Mouse (Mus musculus) CH12.LX (cell line): ENCODE data around the gene Actr1a. TPM values are rescaled to one million over a fixed set of nuclear protein-coding genes. Genes with fewer than 3 reads are reported as not detected.

ENCODE experiments used
- DNase-seq: peaks from one replicate; pipeline ENCODE4 v3.0.0-alpha.2; 2013; ENCODE audit errors: extremely low read depth
- H3K27ac ChIP-seq: 2 replicates; pipeline ENCODE4 v1.5.1; 2012; ENCODE audit warnings: low read depth, mild to moderate bottlenecking, control low read depth, moderate library complexity; ENCODE audit not compliant: insufficient read depth
- H3K27me3 ChIP-seq: replicated peaks from 2 replicates; pipeline ENCODE3; 2012; ENCODE audit warnings: inconsistent platforms
- H3K36me3 ChIP-seq, 2 experiments: replicated peaks in 1 of 2; 2 replicates each; pipeline versions ENCODE3 to v1.6.1; 2012; ENCODE audit warnings: inconsistent platforms in 1 of 2, low read length in 1 of 2, mild to moderate bottlenecking in 1 of 2, mixed read lengths in 1 of 2, moderate library complexity in 1 of 2; ENCODE audit not compliant: control insufficient read depth in 1 of 2, insufficient read depth in 1 of 2
- H3K4me1 ChIP-seq, 2 experiments: 2 replicates each; pipeline ENCODE4 v1.6.1; 2012; ENCODE audit warnings: inconsistent platforms in 1 of 2, moderate library complexity in 1 of 2; ENCODE audit not compliant: insufficient read depth in 2 of 2, control insufficient read depth in 1 of 2
- H3K4me2 ChIP-seq: 2 replicates; pipeline ENCODE4 v1.6.1; 2012; ENCODE audit warnings: low read depth, mild to moderate bottlenecking, control low read depth; ENCODE audit not compliant: poor library complexity, insufficient read depth, severe bottlenecking
- H3K4me3 ChIP-seq, 3 experiments: fragments of 150-350 bp in 1 of 3; sonication (generic) in 1 of 3; replicated peaks in 1 of 3; 2 replicates each; pipeline versions ENCODE3 to v1.5.1; 2011 to 2012; ENCODE audit warnings: low read depth in 2 of 3, low read length in 2 of 3, mild to moderate bottlenecking in 2 of 3, moderate library complexity in 2 of 3, control low read depth in 1 of 3, improper control_type of control experiment in 1 of 3, inconsistent platforms in 1 of 3, mixed read lengths in 1 of 3; ENCODE audit not compliant: poor library complexity in 1 of 3
- H3K79me2 ChIP-seq: replicated peaks from 2 replicates; pipeline ENCODE4 v1.6.1; 2012; ENCODE audit warnings: mild to moderate bottlenecking, moderate library complexity; ENCODE audit not compliant: control insufficient read depth, poor library complexity, insufficient read depth, severe bottlenecking; ENCODE audit errors: extremely low read depth
- H3K9ac ChIP-seq: 2 replicates; pipeline ENCODE4 v1.6.1; 2012; ENCODE audit warnings: low read depth, mild to moderate bottlenecking, control low read depth, moderate library complexity; ENCODE audit not compliant: insufficient read depth
- H3K9me3 ChIP-seq: replicated peaks from 2 replicates; pipeline ENCODE3; 2012; ENCODE audit warnings: low read length, inconsistent platforms, mixed read lengths
- ELF1 ChIP-seq: IDR thresholded peaks from 2 replicates; pipeline ENCODE4 v1.6.1; 2014; ENCODE audit warnings: low read depth, mild to moderate bottlenecking, inconsistent platforms, low read length, improper control_type of control experiment
- EP300 ChIP-seq: IDR thresholded peaks from 2 replicates; pipeline ENCODE4 v1.6.1; 2011; ENCODE audit warnings: low read length, improper control_type of control experiment
- GABPA ChIP-seq: IDR thresholded peaks from 2 replicates; pipeline ENCODE4 v1.6.1; 2012; ENCODE audit warnings: low read depth, low read length, improper control_type of control experiment, inconsistent platforms; ENCODE audit not compliant: insufficient replicate concordance
- IRF4 ChIP-seq: IDR thresholded peaks from 2 replicates; pipeline ENCODE4 v1.6.1; 2014; ENCODE audit warnings: low read depth, mild to moderate bottlenecking, inconsistent platforms, low read length, improper control_type of control experiment
- JUN ChIP-seq: IDR thresholded peaks from 2 replicates; pipeline ENCODE4 v1.6.1; 2011; ENCODE audit warnings: low read depth, mild to moderate bottlenecking, low read length, improper control_type of control experiment, moderate library complexity; ENCODE audit not compliant: insufficient read depth
- KAT2A ChIP-seq: IDR thresholded peaks from 2 replicates; pipeline ENCODE4 v1.6.1; 2012; ENCODE audit warnings: low read length, improper control_type of control experiment, inconsistent platforms; ENCODE audit not compliant: insufficient replicate concordance
- MAFK ChIP-seq: IDR thresholded peaks from 2 replicates; pipeline ENCODE4 v1.6.1; 2011; ENCODE audit warnings: low read length, improper control_type of control experiment; ENCODE audit not compliant: insufficient replicate concordance
- MEF2A ChIP-seq: IDR thresholded peaks from 2 replicates; pipeline ENCODE4 v1.6.1; 2014; ENCODE audit warnings: low read depth, mild to moderate bottlenecking, inconsistent platforms, low read length, improper control_type of control experiment, borderline replicate concordance
- MXI1 ChIP-seq: IDR thresholded peaks from 2 replicates; pipeline ENCODE4 v1.6.1; 2011; ENCODE audit warnings: mild to moderate bottlenecking, low read depth, low read length, improper control_type of control experiment
- NELFE ChIP-seq: IDR thresholded peaks from 2 replicates; pipeline ENCODE4 v1.6.1; 2011; ENCODE audit warnings: low read depth, low read length, improper control_type of control experiment
- PAX5 ChIP-seq: IDR thresholded peaks from 2 replicates; pipeline ENCODE4 v1.6.1; 2012; ENCODE audit warnings: low read length, inconsistent platforms, mixed read lengths
- POLR2A ChIP-seq: IDR thresholded peaks from 2 replicates; pipeline ENCODE4 v1.6.1; 2011; ENCODE audit warnings: low read depth, mild to moderate bottlenecking, improper control_type of control experiment, low read length
- POLR2AphosphoS2 ChIP-seq: IDR thresholded peaks from 2 replicates; pipeline ENCODE4 v1.6.1; 2011; ENCODE audit warnings: low read depth, low read length, improper control_type of control experiment
- RCOR1 ChIP-seq: conservative IDR thresholded peaks from 2 replicates; pipeline ENCODE4 v1.6.1; 2012; ENCODE audit warnings: low read depth, mild to moderate bottlenecking, inconsistent platforms, low read length, improper control_type of control experiment
- TBP ChIP-seq: conservative IDR thresholded peaks from 2 replicates; pipeline ENCODE4 v1.6.1; 2011; ENCODE audit warnings: low read depth, low read length, improper control_type of control experiment
- TCF12 ChIP-seq: IDR thresholded peaks from 2 replicates; pipeline ENCODE4 v1.6.1; 2014; ENCODE audit warnings: low read depth, mild to moderate bottlenecking, inconsistent platforms, low read length, improper control_type of control experiment
- UBTF ChIP-seq: IDR thresholded peaks from 2 replicates; pipeline ENCODE4 v1.6.1; 2012; ENCODE audit warnings: low read depth, mild to moderate bottlenecking, inconsistent platforms, low read length, improper control_type of control experiment, moderate library complexity
- USF1 ChIP-seq: IDR thresholded peaks from 2 replicates; pipeline ENCODE4 v1.6.1; 2014; ENCODE audit warnings: low read depth, mild to moderate bottlenecking, inconsistent platforms, low read length, improper control_type of control experiment
- USF2 ChIP-seq: conservative IDR thresholded peaks from 2 replicates; pipeline ENCODE4 v1.6.1; 2011; ENCODE audit warnings: low read depth, low read length, improper control_type of control experiment
- ZKSCAN1 ChIP-seq: IDR thresholded peaks from 2 replicates; pipeline ENCODE4 v1.6.1; 2012; ENCODE audit warnings: low read depth, inconsistent platforms, low read length, improper control_type of control experiment, borderline replicate concordance
- ZMIZ1 ChIP-seq: IDR thresholded peaks from 2 replicates; pipeline ENCODE4 v1.6.1; 2012; ENCODE audit warnings: low read depth, mild to moderate bottlenecking, inconsistent platforms, low read length, improper control_type of control experiment
- ZNF384 ChIP-seq: IDR thresholded peaks from 2 replicates; pipeline ENCODE4 v1.6.1; 2012; ENCODE audit warnings: low read depth, low read length, improper control_type of control experiment, inconsistent platforms
- dilution Hi-C: fragments of 300-500 bp; cut with MboI; formaldehyde crosslinking; loops from 2 replicates; pipeline ENCODE4 v1.14.3; 2020; ENCODE audit warnings: low sequenced_read_pairs; ENCODE audit not compliant: extremely low pct_unique_long_range_greater_than_20kb, extremely low pct_ligation_motif_present
- in situ Hi-C: fragments of 300-500 bp; cut with MboI; formaldehyde crosslinking; loops from 3 replicates; pipeline ENCODE4 v1.14.3; 2019; ENCODE audit warnings: low sequenced_read_pairs, low pct_ligation_motif_present, low pct_unique_long_range_greater_than_20kb, mixed read lengths
- polyA plus RNA-seq: library from polyadenylated mRNA; unstranded; fragments of >175 nt; gene quantifications from 2 replicates; pipeline ENCODE4 v1.2.1, GENCODE M21; 2012; ENCODE audit warnings: low read depth; ENCODE audit not compliant: insufficient read length
- total RNA-seq, 2 experiments: library from RNA; depleted of rRNA; stranded (reverse); fragments of 300-350 nt in 1 of 2; fragments of >200 nt in 1 of 2; gene quantifications; 2 replicates each; pipeline ENCODE4 v1.2.3; 2012 to 2014

Gene Actr1a
- total and polyA plus RNA-seq, 3 experiments: 69.4 to 88.4 (median 75.7) TPM

DNA sequence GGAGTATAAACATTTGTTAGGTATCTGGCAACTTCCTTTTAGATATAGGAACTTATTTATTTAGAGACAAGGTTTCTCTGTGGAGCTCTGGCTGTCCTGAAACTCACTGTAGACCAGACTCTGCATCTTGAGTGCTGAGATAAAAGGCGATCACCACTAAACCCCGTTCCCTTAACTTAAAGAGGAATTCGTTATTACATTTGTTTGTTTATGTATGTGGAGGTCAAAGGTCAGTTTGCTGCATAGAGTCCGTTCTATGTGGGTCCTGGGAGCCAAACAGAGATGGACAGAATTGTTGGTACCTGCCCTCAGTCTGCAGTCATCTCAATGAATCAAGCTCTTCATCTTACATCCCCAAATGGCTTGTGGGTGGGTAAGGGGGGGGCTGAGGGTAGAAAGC, 19.7 kb downstream of the Actr1a start:
- no peaks in the 10 kb centered on the region for H3K9me3 ChIP-seq
- TF ChIP-seq UBTF (no peak), TCF12 (no peak), ZKSCAN1 (no peak), TBP (no peak)
- no peak for DNase-seq
- H3K27ac ChIP-seq: no peak overlapping the region
- H3K79me2 ChIP-seq: no peaks in the 10 kb centered on the region
- H3K36me3 ChIP-seq: peaks cover 46 to 90% of the 10 kb centered on the region in 2 experiments
- 0 out of 4 replicates have a peak, but pooled peaks cover 0 to 4% of the 10 kb centered on the region in 2 experiments for H3K4me1 ChIP-seq
- H3K4me2 ChIP-seq: no peak overlapping the region
- H3K4me3 ChIP-seq: no peak overlapping the region
- no peaks in the 10 kb centered on the region for H3K27me3 ChIP-seq
- dilution Hi-C loops (no loop called here), in situ Hi-C loops (no loop called here)
- H3K9ac ChIP-seq: no peak overlapping the region

DNA sequence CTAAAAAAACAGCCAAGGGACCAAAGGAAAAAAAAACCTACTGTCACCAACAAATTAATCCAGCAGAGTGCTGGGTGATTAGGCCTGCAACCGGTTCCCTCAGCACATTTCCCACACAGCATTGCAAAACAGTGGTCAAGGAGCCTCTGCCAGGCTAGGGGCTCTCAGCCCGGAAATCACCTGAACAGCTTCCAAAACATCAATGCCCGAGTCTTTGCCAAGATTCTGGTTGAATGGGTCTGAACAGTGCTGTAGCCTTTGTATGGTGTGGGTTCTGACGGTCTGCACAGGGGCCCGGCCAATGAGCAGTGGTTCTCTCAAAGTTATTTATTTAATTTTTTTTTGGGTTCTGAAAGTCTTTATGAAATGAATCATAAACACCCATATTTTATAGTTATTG, 20.1 kb downstream of the Actr1a start:
- in situ Hi-C loops (no loop called here), dilution Hi-C loops (no loop called here)
- no peaks in the 10 kb centered on the region for H3K27me3 ChIP-seq
- DNase-seq: no peak
- no peaks in the 10 kb centered on the region for H3K9me3 ChIP-seq
- H3K79me2 ChIP-seq: no peaks in the 10 kb centered on the region
- TF ChIP-seq PAX5 (no peak), POLR2AphosphoS2 (no peak), KAT2A (no peak), TCF12 (no peak), EP300 (no peak), POLR2A (no peak), MAFK (no peak), MXI1 (no peak), UBTF (no peak), NELFE (no peak)
- H3K4me3 ChIP-seq: no peak overlapping the region
- 0 out of 4 replicates have a peak, but pooled peaks cover 0 to 4% of the 10 kb centered on the region in 2 experiments for H3K4me1 ChIP-seq
- no peak overlapping the region for H3K9ac ChIP-seq
- H3K36me3 ChIP-seq: peaks cover 42 to 87% of the 10 kb centered on the region in 2 experiments
- no peak overlapping the region for H3K4me2 ChIP-seq
- no peak overlapping the region for H3K27ac ChIP-seq

DNA sequence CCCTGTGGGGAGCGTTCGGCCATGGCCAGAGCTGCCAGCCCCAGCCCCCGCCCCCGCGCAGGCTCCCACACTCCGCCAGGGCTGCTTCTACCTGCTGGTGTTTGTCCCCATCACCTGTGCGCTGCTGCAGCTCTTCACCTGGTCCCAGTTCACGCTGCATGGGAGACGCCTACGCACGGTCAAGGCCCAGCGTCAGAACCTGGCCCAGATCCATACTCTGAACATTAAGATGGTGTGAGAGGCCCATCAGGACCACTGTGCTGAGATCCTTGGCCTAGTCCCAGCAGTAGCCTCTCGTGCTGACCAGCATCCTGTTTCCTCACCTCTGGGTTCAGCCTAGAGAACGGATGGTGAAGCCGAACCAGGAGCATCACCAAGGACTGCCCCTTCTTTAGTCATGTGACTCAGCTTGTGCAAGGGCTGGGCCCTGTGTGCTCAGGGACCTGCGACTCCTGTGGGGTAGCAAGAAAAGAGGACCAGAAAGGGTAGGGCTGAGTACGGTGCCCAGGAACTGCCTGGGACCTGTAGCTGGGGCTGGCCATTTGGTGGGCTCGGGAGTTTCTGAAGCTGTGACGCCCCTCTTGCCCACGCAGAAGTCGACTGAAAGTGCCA, 21.0 kb downstream of the Actr1a start:
- no peak overlapping the region for H3K9ac ChIP-seq

More for the DNA sequence above, 21.0 kb downstream of the Actr1a start:
- Histone ChIP-seq H3K27ac (no peak overlapping the region), H3K9me3 (no peaks in the 10 kb centered on the region), H3K27me3 (no peaks in the 10 kb centered on the region), H3K4me1 (0 out of 4 replicates have a peak, but pooled peaks cover 0 to 4% of the 10 kb centered on the region in 2 experiments), H3K4me2 (no peak overlapping the region), H3K79me2 (no peaks in the 10 kb centered on the region), H3K36me3 (peaks cover 33 to 83% of the 10 kb centered on the region in 2 experiments), H3K4me3 (no peak overlapping the region)
- in situ Hi-C loops (no loop called here), dilution Hi-C loops (no loop called here)
- DNase-seq: no peak
- TF ChIP-seq ZMIZ1 (no peak), USF1 (no peak), ZNF384 (no peak), RCOR1 (no peak), KAT2A (no peak), IRF4 (no peak), PAX5 (no peak), MEF2A (no peak), POLR2AphosphoS2 (no peak), ELF1 (no peak), GABPA (no peak), JUN (no peak), UBTF (no peak), USF2 (no peak)
